Mouse (Mus musculus): Measurements from ENCODE around the gene Ptprt.

GRCm38 (mm10) chr2:161706386-161706915 is 954.5 kb downstream of the Ptprt start:
- no peak for TF ChIP-seq KAT2A (conservative IDR thresholded peaks at IDR 0.05; ENCODE audit: low read depth, low read length)
- no peak for TF ChIP-seq POLR2A (IDR thresholded peaks at IDR 0.05; ENCODE audit: control insufficient read depth in 1 of 2, insufficient read depth in 1 of 2, low read depth in 1 of 2, low read length in 2 of 2, poor library complexity in 1 of 2)
- TF ChIP-seq POLR2AphosphoS2 (IDR thresholded peaks at IDR 0.05; ENCODE audit: low read length): no peak
- TF ChIP-seq CHD1 (IDR thresholded peaks at IDR 0.05; ENCODE audit: low read depth, low read length): no peak
- TF ChIP-seq MAX (IDR thresholded peaks at IDR 0.05; ENCODE audit: low read length): no peak
- TF ChIP-seq GATA1 (IDR thresholded peaks at IDR 0.05; ENCODE audit: low read depth, low read length): no peak
- TF ChIP-seq USF2 (IDR thresholded peaks at IDR 0.05; ENCODE audit: borderline replicate concordance in 1 of 2, insufficient read depth in 1 of 2, low read depth in 1 of 2, low read length in 2 of 2): no peak
- no peak for TF ChIP-seq TBP (IDR thresholded peaks at IDR 0.05; ENCODE audit: low read depth, low read length)
- TF ChIP-seq MYC (IDR thresholded peaks at IDR 0.05; ENCODE audit: low read depth, low read length): no peak
- no peak for TF ChIP-seq ZKSCAN1 (IDR thresholded peaks at IDR 0.05; ENCODE audit: low read depth, low read length)
- no peak for TF ChIP-seq UBTF (IDR thresholded peaks at IDR 0.05; ENCODE audit: borderline replicate concordance, insufficient read depth, low read depth, low read length)
- no peak for TF ChIP-seq CTCF (IDR thresholded peaks at IDR 0.05 in 2 of 3, conservative IDR thresholded peaks at IDR 0.05 in 1 of 3; ENCODE audit: control insufficient read depth in 1 of 3, insufficient read depth in 1 of 3, low read depth in 2 of 3, low read length in 3 of 3, poor library complexity in 1 of 3, severe bottlenecking in 1 of 3)
- TF ChIP-seq EP300 (IDR thresholded peaks at IDR 0.05; ENCODE audit: low read depth in 1 of 2, low read length in 2 of 2): no peak
